Mouse (Mus musculus): Measurements from ENCODE around the gene Sumo3. TPM values are rescaled to one million over a fixed set of nuclear protein-coding genes. Genes with fewer than 3 reads are reported as not detected.

Sumo3 gene
- 315 and 350 TPM in 2 replicates for polyA plus RNA-seq (2015; fragmentation: Nextera tagmentation; extraction: Ambion mirVana)

- H3K27ac ChIP-seq (ENCODE audit: low read length) = peak within 1 kb of the TSS; percentile 94
- peak within 1 kb of the TSS; percentile 81 for H3K9ac ChIP-seq (ENCODE audit: low read depth, low read length)
- H3K36me3 ChIP-seq (ENCODE audit: control insufficient read depth, insufficient read depth, low read length) = peaks cover 7% of the 10 kb centered on the region; the same call in 1 of the 2 replicates
- peak within 1 kb of the TSS; percentile 63 for H3K4me2 ChIP-seq (ENCODE audit: low read length)
- peak within 1 kb of the TSS; percentile 77 for H3K4me3 ChIP-seq (ENCODE audit: low read depth, low read length)
- WGBS = 1% methylated on average over 103 of the region's 119 CpGs
- H3K27me3 ChIP-seq (ENCODE audit: control insufficient read depth, insufficient read depth, low read depth, low read length) = no peaks in the 10 kb centered on the region
- H3K4me1 ChIP-seq (ENCODE audit: control insufficient read depth, insufficient read depth, low read length) = peaks cover 21% of the 10 kb centered on the region
- peak; percentile 85 for ATAC-seq
- H3K9me3 ChIP-seq (replicated peaks; ENCODE audit: control insufficient read depth, low read length, poor library complexity, severe bottlenecking) = no peaks in the 10 kb centered on the region
These were observed at the start of gene Sumo3, which contains the start of gene Gm49325 for GRCm38 (mm10) chr10:77605908-77606826. TSS of gene Sumo3 (plus strand) at chr10:77606097. TSS of gene Gm49325 (plus strand) at chr10:77606197.

GRCm38 (mm10) chr10:77556631-77557030 lies 49.3 kb upstream of the Sumo3 start:
- H3K27ac ChIP-seq (ENCODE audit: low read length) = no peak overlapping the region
- H3K4me1 ChIP-seq (ENCODE audit: control insufficient read depth, insufficient read depth, low read length) = no peaks in the 10 kb centered on the region
- no peaks in the 10 kb centered on the region for H3K9me3 ChIP-seq (replicated peaks; ENCODE audit: control insufficient read depth, low read length, poor library complexity, severe bottlenecking)
- WGBS = 89% methylated on average over 7 of the region's 7 CpGs
- H3K4me2 ChIP-seq (ENCODE audit: low read length) = no peak overlapping the region
- H3K4me3 ChIP-seq (ENCODE audit: low read depth, low read length) = no peak overlapping the region
- H3K27me3 ChIP-seq (ENCODE audit: control insufficient read depth, insufficient read depth, low read depth, low read length) = no peaks in the 10 kb centered on the region
- ATAC-seq = no peak
- H3K9ac ChIP-seq (ENCODE audit: low read depth, low read length) = no peak overlapping the region
- no peaks in the 10 kb centered on the region for H3K36me3 ChIP-seq (ENCODE audit: control insufficient read depth, insufficient read depth, low read length)

- Histone ChIP-seq H3K4me1 (ENCODE audit: control insufficient read depth, insufficient read depth, low read length) (no peaks in the 10 kb centered on the region), H3K9ac (ENCODE audit: low read depth, low read length) (no peak overlapping the region), H3K9me3 (replicated peaks; ENCODE audit: control insufficient read depth, low read length, poor library complexity, severe bottlenecking) (no peaks in the 10 kb centered on the region), H3K27me3 (ENCODE audit: control insufficient read depth, insufficient read depth, low read depth, low read length) (no peaks in the 10 kb centered on the region), H3K4me3 (ENCODE audit: low read depth, low read length) (no peak overlapping the region), H3K27ac (ENCODE audit: low read length) (no peak overlapping the region), H3K4me2 (ENCODE audit: low read length) (no peak overlapping the region), H3K36me3 (ENCODE audit: control insufficient read depth, insufficient read depth, low read length) (no peaks in the 10 kb centered on the region)
- no peak for ATAC-seq
- WGBS = 92% methylated on average over 4 of the region's 4 CpGs
These were observed 48.3 kb upstream of the Sumo3 start for GRCm38 (mm10) chr10:77557641-77558040.

- Histone ChIP-seq H3K27ac (ENCODE audit: low read length) (no peak overlapping the region), H3K4me3 (ENCODE audit: low read depth, low read length) (no peak overlapping the region), H3K27me3 (ENCODE audit: control insufficient read depth, insufficient read depth, low read depth, low read length) (no peaks in the 10 kb centered on the region), H3K4me1 (ENCODE audit: control insufficient read depth, insufficient read depth, low read length) (no peaks in the 10 kb centered on the region), H3K36me3 (ENCODE audit: control insufficient read depth, insufficient read depth, low read length) (no peaks in the 10 kb centered on the region), H3K4me2 (ENCODE audit: low read length) (no peak overlapping the region), H3K9ac (ENCODE audit: low read depth, low read length) (no peak overlapping the region), H3K9me3 (replicated peaks; ENCODE audit: control insufficient read depth, low read length, poor library complexity, severe bottlenecking) (no peaks in the 10 kb centered on the region)
- WGBS = 88% methylated on average over 11 of the region's 11 CpGs
- ATAC-seq = no peak
These were observed 45.8 kb upstream of the Sumo3 start for GRCm38 (mm10) chr10:77560090-77560489.

- H3K4me1 ChIP-seq (ENCODE audit: control insufficient read depth, insufficient read depth, low read length) = no peaks in the 10 kb centered on the region
- WGBS = 94% methylated on average over 9 of the region's 9 CpGs
- ATAC-seq = no peak
These were observed 45.1 kb upstream of the Sumo3 start for GRCm38 (mm10) chr10:77560830-77561229.

GRCm38 (mm10) chr10:77561508-77561907 lies 44.4 kb upstream of the Sumo3 start:
- 78% methylated on average over 2 of the region's 2 CpGs for WGBS
- no peak overlapping the region for H3K4me2 ChIP-seq (ENCODE audit: low read length)
- H3K9me3 ChIP-seq (replicated peaks; ENCODE audit: control insufficient read depth, low read length, poor library complexity, severe bottlenecking) = no peaks in the 10 kb centered on the region
- no peak overlapping the region for H3K9ac ChIP-seq (ENCODE audit: low read depth, low read length)
- no peak for ATAC-seq
- no peaks in the 10 kb centered on the region for H3K4me1 ChIP-seq (ENCODE audit: control insufficient read depth, insufficient read depth, low read length)
- no peak overlapping the region for H3K4me3 ChIP-seq (ENCODE audit: low read depth, low read length)
- no peaks in the 10 kb centered on the region for H3K27me3 ChIP-seq (ENCODE audit: control insufficient read depth, insufficient read depth, low read depth, low read length)
- no peaks in the 10 kb centered on the region for H3K36me3 ChIP-seq (ENCODE audit: control insufficient read depth, insufficient read depth, low read length)
- no peak overlapping the region for H3K27ac ChIP-seq (ENCODE audit: low read length)

More at GRCm38 (mm10) chr10:77560830-77561229, 45.1 kb upstream of the Sumo3 start:
- Histone ChIP-seq H3K4me2 (ENCODE audit: low read length) (no peak overlapping the region), H3K4me3 (ENCODE audit: low read depth, low read length) (no peak overlapping the region), H3K27ac (ENCODE audit: low read length) (no peak overlapping the region), H3K9ac (ENCODE audit: low read depth, low read length) (no peak overlapping the region), H3K36me3 (ENCODE audit: control insufficient read depth, insufficient read depth, low read length) (no peaks in the 10 kb centered on the region), H3K27me3 (ENCODE audit: control insufficient read depth, insufficient read depth, low read depth, low read length) (no peaks in the 10 kb centered on the region), H3K9me3 (replicated peaks; ENCODE audit: control insufficient read depth, low read length, poor library complexity, severe bottlenecking) (no peaks in the 10 kb centered on the region)

GRCm38 (mm10) chr10:77565005-77565404 lies 40.9 kb upstream of the Sumo3 start:
- no peaks in the 10 kb centered on the region for H3K36me3 ChIP-seq (ENCODE audit: control insufficient read depth, insufficient read depth, low read length)
- WGBS = 84% methylated on average over 8 of the region's 8 CpGs

GRCm38 (mm10) chr10:77566651-77567050 lies 39.2 kb upstream of the Sumo3 start:
- 35% methylated on average over 8 of the region's 8 CpGs for WGBS
- Histone ChIP-seq H3K4me2 (ENCODE audit: low read length) (no peak overlapping the region), H3K4me3 (ENCODE audit: low read depth, low read length) (no peak overlapping the region), H3K27me3 (ENCODE audit: control insufficient read depth, insufficient read depth, low read depth, low read length) (no peaks in the 10 kb centered on the region), H3K27ac (ENCODE audit: low read length) (no peak overlapping the region), H3K36me3 (ENCODE audit: control insufficient read depth, insufficient read depth, low read length) (no peaks in the 10 kb centered on the region), H3K9ac (ENCODE audit: low read depth, low read length) (no peak overlapping the region), H3K9me3 (replicated peaks; ENCODE audit: control insufficient read depth, low read length, poor library complexity, severe bottlenecking) (no peaks in the 10 kb centered on the region), H3K4me1 (ENCODE audit: control insufficient read depth, insufficient read depth, low read length) (no peaks in the 10 kb centered on the region)
- ATAC-seq = no peak

More at GRCm38 (mm10) chr10:77565005-77565404, 40.9 kb upstream of the Sumo3 start:
- H3K9ac ChIP-seq (ENCODE audit: low read depth, low read length) = no peak overlapping the region
- H3K4me3 ChIP-seq (ENCODE audit: low read depth, low read length) = no peak overlapping the region
- no peak overlapping the region for H3K4me2 ChIP-seq (ENCODE audit: low read length)
- ATAC-seq = no peak
- H3K4me1 ChIP-seq (ENCODE audit: control insufficient read depth, insufficient read depth, low read length) = no peaks in the 10 kb centered on the region
- H3K27ac ChIP-seq (ENCODE audit: low read length) = no peak overlapping the region
- H3K9me3 ChIP-seq (replicated peaks; ENCODE audit: control insufficient read depth, low read length, poor library complexity, severe bottlenecking) = no peaks in the 10 kb centered on the region
- no peaks in the 10 kb centered on the region for H3K27me3 ChIP-seq (ENCODE audit: control insufficient read depth, insufficient read depth, low read depth, low read length)

GRCm38 (mm10) chr10:77569481-77569880 lies 36.4 kb upstream of the Sumo3 start:
- H3K9me3 ChIP-seq (replicated peaks; ENCODE audit: control insufficient read depth, low read length, poor library complexity, severe bottlenecking) = no peaks in the 10 kb centered on the region
- no peak for ATAC-seq
- 37% methylated on average over 7 of the region's 7 CpGs for WGBS
- no peak overlapping the region for H3K4me2 ChIP-seq (ENCODE audit: low read length)
- no peak overlapping the region for H3K27ac ChIP-seq (ENCODE audit: low read length)
- no peaks in the 10 kb centered on the region for H3K36me3 ChIP-seq (ENCODE audit: control insufficient read depth, insufficient read depth, low read length)
- H3K9ac ChIP-seq (ENCODE audit: low read depth, low read length) = no peak overlapping the region
- H3K4me3 ChIP-seq (ENCODE audit: low read depth, low read length) = no peak overlapping the region
- H3K4me1 ChIP-seq (ENCODE audit: control insufficient read depth, insufficient read depth, low read length) = no peaks in the 10 kb centered on the region
- H3K27me3 ChIP-seq (ENCODE audit: control insufficient read depth, insufficient read depth, low read depth, low read length) = no peaks in the 10 kb centered on the region
